Mouse (Mus musculus) c-Kit-positive CD71-positive TER-119-negative erythroid progenitor cells, embryonic 14.5 days (primary cell): ENCODE results near the gene Gm2244.
"Not testable (repeated sequence)": the region's sequence is repeated elsewhere in the genome, so short reads cannot be mapped to it uniquely, and the experiment has no call there.

Source experiments
- DNase-seq: peaks from one replicate; pipeline ENCODE4 v3.0.0-alpha.2; 2013; ENCODE audit warnings: low read depth

The Gm2244 gene

GRCm38 (mm10) chr14:19549863-19550262 is at the start of gene Gm2244:
Gene Gm2244 (minus strand): TSS chr14:19549963.
- DNase-seq: not testable (repeated sequence)

GRCm38 (mm10) chr14:19584804-19585667 is 35.3 kb upstream of the Gm2244 start, which contains the start of gene Gm2237:
Gene Gm2237 (minus strand): TSS chr14:19585135.
- not testable (repeated sequence) for DNase-seq
